Mouse (Mus musculus) forebrain, embryonic 14.5 days (tissue): ENCODE data around the gene P2rx6. TPM values are rescaled to one million over a fixed set of nuclear protein-coding genes. Genes with fewer than 3 reads are reported as not detected.
"Not testable (repeated sequence)": the region's sequence is repeated elsewhere in the genome, so short reads cannot be mapped to it uniquely, and the experiment has no call there.

Experiments used
- ATAC-seq: fragments of 200-750 bp; cut with Nextera tagmentation; 2 replicates; pipeline ENCODE4 v1.8.0; 2017; ENCODE audit warnings: mild to moderate bottlenecking, moderate library complexity
- DNase-seq: peaks from one replicate; pipeline ENCODE4 v3.0.0-alpha.2; 2015; ENCODE audit warnings: low spot score
- H3K27ac ChIP-seq: fragments of 300-500 bp; sonication (generic); 2 replicates; pipeline ENCODE4 v1.5.1; 2014; ENCODE audit warnings: low read depth, mild to moderate bottlenecking, control low read depth, low read length, moderate library complexity
- H3K27me3 ChIP-seq: fragments of 300-500 bp; sonication (generic); replicated peaks from 2 replicates; pipeline ENCODE4 v1.6.1; 2014; ENCODE audit warnings: low read length, control low read depth, mixed read lengths; ENCODE audit not compliant: control insufficient read depth, insufficient read depth
- H3K36me3 ChIP-seq: fragments of 300-500 bp; sonication (generic); 2 replicates; pipeline ENCODE4 v1.6.1; 2014; ENCODE audit warnings: low read length, control low read depth; ENCODE audit not compliant: control insufficient read depth, insufficient read depth
- H3K4me1 ChIP-seq: fragments of 300-500 bp; sonication (generic); 2 replicates; pipeline ENCODE4 v1.6.1; 2014; ENCODE audit warnings: antibody characterized with exemption, low read length, control low read depth; ENCODE audit not compliant: control insufficient read depth, insufficient read depth
- H3K4me2 ChIP-seq: fragments of 300-500 bp; sonication (generic); 2 replicates; pipeline ENCODE4 v1.6.1; 2014; ENCODE audit warnings: mild to moderate bottlenecking, control low read depth, low read length
- H3K4me3 ChIP-seq: fragments of 300-500 bp; sonication (generic); 2 replicates; pipeline ENCODE4 v1.5.1; 2014; ENCODE audit warnings: low read depth, low read length, control low read depth
- H3K9ac ChIP-seq: fragments of 300-500 bp; sonication (generic); 2 replicates; pipeline ENCODE4 v1.6.1; 2014; ENCODE audit warnings: mild to moderate bottlenecking, low read length, control low read depth, moderate library complexity
- H3K9me3 ChIP-seq: fragments of 300-500 bp; sonication (generic); replicated peaks from 2 replicates; pipeline ENCODE4 v1.6.1; 2016; ENCODE audit warnings: low read length, control low read depth, mixed read lengths; ENCODE audit not compliant: control insufficient read depth
- WGBS: fragments of 180-500 bp; shearing (Covaris S2); extraction: QIAGEN DNeasy Blood & Tissue Kit; methylation state at CpG from one replicate; pipeline ENCODE4 v1.1.7; 2014; 5-methylcytosine and 5-hydroxymethylcytosine counted together
- polyA plus RNA-seq: library from polyadenylated mRNA; unstranded; fragments of >200 nt; fragmentation: Nextera tagmentation; extraction: Ambion mirVana; gene quantifications from 2 replicates; pipeline ENCODE4 v1.2.1, GENCODE M21; 2014

P2rx6 gene
- polyA plus RNA-seq, 1 experiment from 2014 or later: 1.1 TPM

DNA sequence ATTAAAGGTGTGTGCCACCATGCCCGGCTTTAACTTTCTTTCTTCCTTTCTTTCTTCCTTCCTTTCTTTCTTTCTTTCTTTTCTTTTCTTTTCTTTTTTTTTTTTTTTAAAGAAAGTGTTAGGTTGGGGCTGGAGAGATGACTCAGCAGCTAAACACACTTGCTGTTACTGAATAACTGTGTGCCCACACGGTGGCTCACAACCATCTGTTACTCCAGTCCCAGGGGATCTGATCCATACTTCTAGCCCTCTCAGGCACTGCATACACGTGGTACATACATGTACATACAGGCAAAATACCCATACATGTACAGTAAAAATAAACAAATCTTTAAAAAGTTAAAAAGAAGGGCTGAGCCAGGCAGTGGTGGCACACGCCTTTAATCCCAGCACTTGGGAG lies 49.7 kb downstream of the P2rx6 start:
- ATAC-seq: no peak
- Histone ChIP-seq H3K4me2 (no peak overlapping the region), H3K4me1 (no peaks in the 10 kb centered on the region), H3K27me3 (no peaks in the 10 kb centered on the region), H3K27ac (no peak overlapping the region), H3K4me3 (no peak overlapping the region), H3K9ac (no peak overlapping the region), H3K9me3 (no peaks in the 10 kb centered on the region), H3K36me3 (no peaks in the 10 kb centered on the region)
- 69% methylated on average over 4 of the region's 4 CpGs for WGBS
- DNase-seq: no peak

DNA sequence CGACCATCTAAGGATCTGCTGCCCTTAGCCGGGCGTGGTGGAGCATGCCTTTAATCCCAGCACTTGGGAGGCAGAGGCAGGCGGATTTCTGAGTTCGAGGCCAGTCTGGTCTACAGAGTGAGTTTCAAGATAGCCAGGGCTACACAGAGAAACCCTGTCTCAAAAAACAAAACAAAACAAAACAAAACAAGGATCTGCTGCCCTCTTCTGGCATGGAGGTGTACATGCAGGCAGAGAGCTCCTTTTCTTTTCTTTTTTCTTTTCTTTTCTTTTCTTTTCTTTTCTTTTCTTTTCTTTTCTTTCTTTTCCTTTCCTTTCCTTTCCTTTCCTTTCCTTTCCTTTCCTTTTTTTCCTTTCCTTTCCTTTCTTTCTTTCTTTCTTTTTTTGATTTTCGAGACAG lies 53.1 kb downstream of the P2rx6 start:
- not testable (repeated sequence) for H3K36me3 ChIP-seq, H3K9me3 ChIP-seq, H3K27ac ChIP-seq, H3K4me2 ChIP-seq, H3K9ac ChIP-seq, ATAC-seq, H3K4me1 ChIP-seq, H3K4me3 ChIP-seq, H3K27me3 ChIP-seq, DNase-seq
- WGBS: 92% methylated on average over 6 of the region's 6 CpGs

DNA sequence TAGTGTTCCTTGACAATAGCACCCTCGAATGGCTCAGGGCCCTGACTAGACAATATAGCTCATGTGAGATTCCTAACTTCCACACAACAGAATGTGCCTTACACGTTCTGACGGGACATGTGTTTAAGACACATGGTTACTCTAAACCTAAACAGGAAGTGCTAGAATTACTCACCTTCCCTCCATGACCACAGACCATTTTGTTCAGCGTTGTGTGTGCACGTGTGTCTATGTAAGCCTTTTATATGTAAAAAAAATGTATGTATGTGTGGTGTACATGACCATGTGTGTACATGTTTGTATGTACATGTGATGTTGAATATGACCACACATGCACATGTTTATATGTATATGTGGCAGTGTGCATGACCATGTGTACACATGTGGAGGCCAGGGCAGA lies 54.5 kb downstream of the P2rx6 start:
- Histone ChIP-seq H3K9ac (no peak overlapping the region), H3K27me3 (no peaks in the 10 kb centered on the region), H3K36me3 (no peaks in the 10 kb centered on the region), H3K4me2 (no peak overlapping the region), H3K4me1 (peaks cover 6% of the 10 kb centered on the region; the same call in 1 of the 2 replicates), H3K27ac (no peak overlapping the region), H3K9me3 (no peaks in the 10 kb centered on the region), H3K4me3 (no peak overlapping the region)
- WGBS: 92% methylated on average over 5 of the region's 5 CpGs
- ATAC-seq (no peak), DNase-seq (no peak)

DNA sequence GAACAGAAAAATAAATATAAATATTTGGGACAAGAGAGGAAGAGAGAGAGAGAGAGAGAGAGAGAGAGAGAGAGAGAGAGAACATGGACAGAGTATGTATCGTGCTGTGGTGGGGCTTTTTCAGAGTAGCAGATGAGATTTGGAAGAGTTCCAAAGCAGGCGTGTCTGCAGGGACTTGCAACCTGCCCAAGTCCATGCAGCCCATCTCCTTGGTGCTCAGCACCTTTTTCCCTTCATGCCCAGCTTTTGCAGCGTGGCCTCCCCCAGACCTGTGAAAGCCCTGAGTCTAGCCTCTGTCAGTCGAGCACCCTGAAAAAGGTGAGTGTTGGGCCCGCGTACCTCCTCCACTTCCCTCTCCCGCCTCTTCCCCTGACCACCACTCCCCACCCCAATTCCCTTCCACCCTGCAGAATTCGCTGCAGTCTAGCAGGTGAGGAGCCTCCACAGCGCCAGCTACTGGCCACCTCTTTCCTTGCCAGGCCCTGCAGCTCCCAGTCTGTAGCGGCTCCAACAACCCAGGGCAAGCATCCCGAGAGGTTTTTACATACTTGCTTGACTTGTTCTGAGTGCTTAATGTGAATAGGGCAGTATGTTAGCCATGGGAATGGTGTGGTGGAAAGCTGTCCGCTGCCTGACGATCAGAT lies 56.4 kb downstream of the P2rx6 start:
- Histone ChIP-seq H3K4me1 (peaks cover 6% of the 10 kb centered on the region; the same call in 1 of the 2 replicates), H3K27me3 (no peaks in the 10 kb centered on the region), H3K4me2 (no peak overlapping the region), H3K4me3 (no peak overlapping the region), H3K27ac (no peak overlapping the region), H3K9ac (0 out of 2 replicates have a peak overlapping the region, but pooled peaks have one; percentile 29), H3K9me3 (no peaks in the 10 kb centered on the region), H3K36me3 (peaks cover 15% of the 10 kb centered on the region)
- DNase-seq: peak; percentile 59
- peak; percentile 47; the same call in 1 of the 2 replicates for ATAC-seq
- WGBS: 16% methylated on average over 13 of the region's 13 CpGs

DNA sequence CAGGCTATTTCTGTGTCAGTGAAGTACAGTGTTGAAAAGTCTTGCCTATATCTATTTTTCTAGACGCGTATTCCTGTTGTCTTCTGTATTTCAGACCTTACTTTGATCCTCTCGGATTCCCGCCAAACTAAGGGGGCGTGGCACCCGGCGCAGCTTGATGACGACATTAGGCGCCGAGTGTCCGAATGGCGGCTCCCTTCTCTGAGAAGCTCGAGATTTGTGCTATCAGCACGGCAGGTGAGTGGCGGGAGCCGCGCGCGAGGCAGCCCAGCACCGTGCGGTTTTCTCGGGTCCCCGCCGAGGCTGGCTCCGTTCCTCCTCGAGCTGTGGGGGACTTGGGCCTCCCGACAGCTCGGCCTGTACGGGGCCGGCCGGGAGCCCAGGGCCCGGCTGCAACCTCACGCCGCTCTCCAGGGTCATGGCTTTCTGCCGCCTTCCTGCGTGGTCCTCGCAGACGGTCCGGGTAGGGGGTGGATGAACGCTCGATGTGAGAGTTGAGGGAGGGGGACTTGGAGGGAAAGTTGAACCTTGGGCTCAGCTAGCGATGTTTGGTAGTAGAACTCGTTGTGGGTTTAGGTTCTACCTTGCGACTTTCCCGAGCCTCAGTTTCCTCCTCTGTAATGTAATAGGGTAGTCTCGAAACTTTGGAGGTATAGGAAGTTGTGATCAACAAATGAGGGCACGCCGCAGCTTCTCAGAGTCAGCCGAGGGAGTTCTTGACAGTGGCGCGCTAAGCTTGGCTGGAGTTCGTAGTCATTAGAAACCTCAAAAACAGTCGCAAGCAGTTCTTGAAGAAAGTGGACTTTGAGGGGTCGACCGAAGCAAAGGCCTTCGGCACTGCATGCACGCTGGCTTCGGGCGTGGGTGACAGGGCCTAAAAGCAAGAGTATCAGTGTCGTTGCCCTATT lies 57.8 kb downstream of the P2rx6 start, which contains the start of gene Smpd4:
TSS of gene Smpd4 (plus strand) at position 157 of the 908 bp plus-strand sequence.
- WGBS: 2% methylated on average over 60 of the region's 60 CpGs
- H3K27me3 ChIP-seq: no peaks in the 10 kb centered on the region

DNA sequence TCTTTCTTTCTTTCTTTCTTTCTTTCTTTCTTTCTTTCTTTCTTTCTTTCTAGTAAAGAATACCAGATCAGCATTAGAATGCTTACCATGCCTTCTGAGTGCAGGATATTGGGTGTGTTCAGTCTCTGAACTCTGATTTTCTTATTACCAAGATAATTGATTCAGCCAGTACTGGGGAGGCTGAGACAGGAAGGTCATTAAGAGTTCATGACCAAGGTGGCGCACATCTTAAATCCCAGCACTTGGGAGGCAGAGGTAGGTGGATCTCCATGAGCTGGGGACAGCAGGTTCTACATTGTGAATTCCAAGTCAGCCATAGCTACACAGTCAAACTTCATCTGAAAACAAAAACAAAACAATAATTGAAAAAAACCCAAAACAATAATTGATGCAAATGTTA lies 60.3 kb downstream of the P2rx6 start:
- H3K9me3 ChIP-seq: no peaks in the 10 kb centered on the region
- H3K4me3 ChIP-seq: no peak overlapping the region
- no peaks in the 10 kb centered on the region for H3K27me3 ChIP-seq
- ATAC-seq: no peak
- peaks cover 49% of the 10 kb centered on the region for H3K36me3 ChIP-seq
- no peak for DNase-seq
- H3K27ac ChIP-seq: no peak overlapping the region
- no peak overlapping the region for H3K4me2 ChIP-seq
- H3K4me1 ChIP-seq: peaks cover 6% of the 10 kb centered on the region; the same call in 1 of the 2 replicates
- H3K9ac ChIP-seq: no peak overlapping the region
- 100% methylated on average over 1 of the region's 1 CpGs for WGBS

More for the DNA sequence above, 57.8 kb downstream of the P2rx6 start, which contains the start of gene Smpd4:
- Histone ChIP-seq H3K4me3 (peak within 1 kb of the TSS; percentile 93), H3K9ac (peak within 1 kb of the TSS; percentile 88), H3K9me3 (no peaks in the 10 kb centered on the region), H3K4me1 (peaks cover 6% of the 10 kb centered on the region; the same call in 1 of the 2 replicates), H3K27ac (peak within 1 kb of the TSS; percentile 71; the same call in 1 of the 2 replicates), H3K4me2 (peak within 1 kb of the TSS; percentile 74), H3K36me3 (peaks cover 26% of the 10 kb centered on the region)
- peak; percentile 89 for ATAC-seq
- peak; percentile 90 for DNase-seq

DNA sequence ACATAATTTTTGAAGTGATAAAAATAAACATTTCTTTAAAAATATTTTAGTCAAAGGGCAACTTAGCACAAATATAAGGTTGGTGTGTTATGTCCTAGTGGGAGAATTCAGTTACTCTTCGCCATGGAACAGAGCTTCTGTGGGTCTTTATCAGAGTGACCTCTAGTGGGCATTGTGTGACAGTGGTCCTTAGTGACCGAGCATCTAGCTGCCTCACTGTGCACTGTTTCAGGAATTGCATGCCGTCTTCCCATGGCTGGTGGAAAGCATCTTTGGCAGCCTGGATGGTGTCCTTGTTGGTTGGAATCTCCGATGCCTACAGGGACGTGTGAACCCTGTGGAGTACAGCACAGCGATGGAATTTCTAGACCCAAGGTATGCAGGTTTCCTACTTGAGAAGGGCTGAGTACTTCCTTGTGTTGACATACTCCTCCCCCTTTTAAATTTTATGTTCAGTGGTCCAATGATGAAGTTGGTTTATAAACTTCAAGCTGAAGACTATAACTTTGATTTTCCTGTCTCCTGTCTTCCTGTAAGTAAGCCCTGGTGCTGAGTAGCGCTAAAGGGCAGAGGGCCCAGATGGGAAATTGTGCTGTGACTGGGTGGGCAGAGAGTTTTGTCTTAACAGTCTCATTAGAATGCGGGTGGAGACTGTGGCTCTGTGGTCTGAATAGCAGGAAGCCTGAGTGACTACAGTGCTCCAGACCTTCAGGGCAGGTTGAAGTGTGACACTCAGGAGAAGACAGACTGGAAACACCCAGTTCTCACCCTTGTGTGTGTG lies 64.0 kb downstream of the P2rx6 start:
- Histone ChIP-seq H3K27me3 (no peaks in the 10 kb centered on the region), H3K4me1 (no peaks in the 10 kb centered on the region), H3K9me3 (no peaks in the 10 kb centered on the region), H3K27ac (no peak overlapping the region), H3K4me2 (no peak overlapping the region), H3K36me3 (peaks cover 86% of the 10 kb centered on the region), H3K4me3 (no peak overlapping the region), H3K9ac (no peak overlapping the region)
- DNase-seq (peak; percentile 67), ATAC-seq (0 out of 2 replicates have a peak, but pooled peaks have one; percentile 54)
- WGBS: 73% methylated on average over 8 of the region's 8 CpGs

DNA sequence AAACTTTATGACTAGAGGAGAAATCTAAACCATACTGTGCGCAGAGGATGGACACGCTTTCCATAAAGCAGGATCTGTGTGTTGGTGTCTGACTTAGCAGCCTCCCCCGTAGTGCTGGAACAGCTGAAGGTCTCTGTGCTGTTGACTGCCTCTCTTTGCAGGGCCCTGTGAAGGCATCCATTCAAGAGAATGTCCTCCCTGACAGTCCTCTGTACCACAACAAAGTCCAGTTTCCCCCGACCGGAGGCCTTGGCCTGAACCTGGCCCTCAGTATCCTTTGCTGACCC lies 64.5 kb downstream of the P2rx6 start:
- no peaks in the 10 kb centered on the region for H3K9me3 ChIP-seq
- no peaks in the 10 kb centered on the region for H3K4me1 ChIP-seq
- H3K9ac ChIP-seq: no peak overlapping the region
- ATAC-seq (no peak), DNase-seq (no peak)
- H3K4me3 ChIP-seq: no peak overlapping the region
- no peak overlapping the region for H3K4me2 ChIP-seq
- H3K27me3 ChIP-seq: no peaks in the 10 kb centered on the region
- H3K36me3 ChIP-seq: peaks cover 90% of the 10 kb centered on the region
- WGBS: 97% methylated on average over 5 of the region's 5 CpGs
- no peak overlapping the region for H3K27ac ChIP-seq
